Mouse (Mus musculus) heart, adult 2 months (tissue): ENCODE data around the gene Plekhg3. TPM values are rescaled to one million over a fixed set of nuclear protein-coding genes. Genes with fewer than 3 reads are reported as not detected.

ENCODE experiments used
- DNase-seq, 2 experiments: peaks; one replicate each; pipeline ENCODE4 v3.0.0; 2021
- H3K27ac ChIP-seq: fragments of 200-600 bp; 2 replicates; pipeline ENCODE4 v1.8.1; 2022
- H3K27me3 ChIP-seq: fragments of 200-500 bp; 2 replicates; pipeline ENCODE4 v1.6.1; 2012; ENCODE audit warnings: mild to moderate bottlenecking, low read length, inconsistent platforms, mixed read lengths; ENCODE audit not compliant: control insufficient read depth, insufficient read depth
- H3K36me3 ChIP-seq: fragments of 200-500 bp; 2 replicates; pipeline ENCODE4 v1.6.1; 2012; ENCODE audit warnings: low read length, inconsistent platforms; ENCODE audit not compliant: control insufficient read depth, insufficient read depth
- H3K4me1 ChIP-seq: fragments of 200-500 bp; 2 replicates; pipeline ENCODE4 v1.6.1; 2011; ENCODE audit warnings: low read length; ENCODE audit not compliant: control insufficient read depth, insufficient read depth
- H3K4me3 ChIP-seq: fragments of 200-600 bp; 2 replicates; pipeline ENCODE4 v1.8.1; 2022
- H3K79me2 ChIP-seq: fragments of 200-500 bp; replicated peaks from 2 replicates; pipeline ENCODE4 v1.6.1; 2012; ENCODE audit warnings: mild to moderate bottlenecking, inconsistent platforms, low read length, moderate library complexity, mixed read lengths; ENCODE audit not compliant: control insufficient read depth, insufficient read depth
- H3K9ac ChIP-seq: fragments of 200-500 bp; 2 replicates; pipeline ENCODE4 v1.6.1; 2012; ENCODE audit warnings: low read depth, mild to moderate bottlenecking, control low read depth, inconsistent platforms, low read length, mixed read lengths
- CTCF ChIP-seq: fragments of 200-600 bp; IDR thresholded peaks from 2 replicates; pipeline ENCODE4 v1.8.1; 2022; ENCODE audit warnings: antibody characterized with exemption, mild to moderate bottlenecking, moderate library complexity
- EP300 ChIP-seq: fragments of 200-500 bp; IDR thresholded peaks from 2 replicates; pipeline ENCODE4 v1.6.1; 2011; ENCODE audit warnings: low read depth, low read length, control low read depth; ENCODE audit not compliant: insufficient read depth
- POLR2A ChIP-seq: fragments of 200-500 bp; IDR thresholded peaks from 2 replicates; pipeline ENCODE4 v1.6.1; 2011; ENCODE audit warnings: mild to moderate bottlenecking, low read depth, low read length, control low read depth; ENCODE audit not compliant: insufficient read depth
- WGBS: fragments of 180-500 bp; shearing (Covaris S2); methylation state at CpG from one replicate; pipeline ENCODE4 v1.1.7; 2018; 5-methylcytosine and 5-hydroxymethylcytosine counted together
- intact Hi-C: fragments of 180-260 bp; cut with DNase I; formaldehyde crosslinking; loops from one replicate; pipeline ENCODE4 v1.15.1; 2025
- polyA plus RNA-seq: library from polyadenylated mRNA; depleted of rRNA; stranded (reverse); fragments of >200 nt; gene quantifications from 2 replicates; pipeline ENCODE4 v1.2.3, GENCODE M21; 2012
- total RNA-seq, 2 experiments: library from RNA; stranded (reverse); gene quantifications; 2 replicates each; pipeline ENCODE4 v1.2.3; 2021

The Plekhg3 gene
- total and polyA plus RNA-seq, 3 experiments = 11.6 to 13.6 (median 12.9) TPM

GRCm38 (mm10) chr12:76582139-76582538 is 51.4 kb downstream of the Plekhg3 start:
- Histone ChIP-seq H3K27me3 (no peaks in the 10 kb centered on the region), H3K79me2 (no peaks in the 10 kb centered on the region), H3K4me3 (no peak overlapping the region), H3K36me3 (no peaks in the 10 kb centered on the region), H3K9ac (no peak overlapping the region), H3K4me1 (peaks cover 5% of the 10 kb centered on the region), H3K27ac (no peak overlapping the region)
- intact Hi-C loops = no loop called here
- TF ChIP-seq POLR2A = no peak
- no peak for TF ChIP-seq CTCF
- no peak for TF ChIP-seq EP300
- DNase-seq = no peak
- WGBS = 74% methylated on average over 3 of the region's 3 CpGs

DNA sequence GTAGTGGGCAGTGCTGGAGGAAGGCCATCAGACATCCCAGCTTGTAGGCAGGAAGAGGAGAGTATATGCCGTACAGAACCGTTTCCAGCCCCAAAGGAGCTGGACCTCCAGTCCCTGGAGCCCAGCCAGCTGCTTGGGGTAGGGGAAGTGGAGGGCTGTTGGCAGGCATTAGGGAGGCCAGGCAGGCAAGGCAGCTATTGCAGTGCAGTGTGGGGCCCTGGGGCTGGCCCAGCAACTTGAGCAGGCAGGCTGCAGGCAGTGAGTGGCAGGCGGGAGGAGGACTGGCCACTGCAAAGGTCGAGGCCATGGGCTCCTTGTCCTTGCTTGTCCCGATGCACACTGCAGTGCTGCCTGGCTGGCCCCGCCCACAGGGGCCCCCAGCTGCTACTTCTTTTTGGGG is 52.1 kb downstream of the Plekhg3 start:
- Histone ChIP-seq H3K9ac (0 out of 2 replicates have a peak overlapping the region, but pooled peaks have one; percentile 6), H3K79me2 (no peaks in the 10 kb centered on the region)
- DNase-seq = peak in 1 of 2 experiments; percentile 53

DNA sequence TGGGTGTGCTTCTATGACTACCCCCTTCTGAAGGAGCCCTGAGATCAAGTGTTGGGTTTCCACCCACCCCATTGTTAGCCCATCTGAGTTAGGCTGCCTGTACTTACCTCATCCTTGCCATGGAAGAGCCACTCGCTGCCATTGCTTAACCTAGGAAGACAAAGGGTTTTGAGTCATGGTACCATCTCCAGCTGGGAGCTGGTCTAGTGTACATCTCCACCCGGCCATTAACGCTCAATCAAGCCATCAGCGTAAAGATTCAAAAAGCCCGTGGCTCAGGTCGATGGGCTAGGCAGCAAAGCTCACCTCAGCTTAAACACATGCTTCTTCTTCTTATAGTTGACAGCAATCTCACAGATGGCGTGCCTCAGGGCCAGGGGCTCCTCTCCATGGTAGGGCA is 52.8 kb downstream of the Plekhg3 start:
- peaks cover 3% of the 10 kb centered on the region for H3K4me1 ChIP-seq
- no peaks in the 10 kb centered on the region for H3K36me3 ChIP-seq
- 98% methylated on average over 7 of the region's 7 CpGs for WGBS
- no peaks in the 10 kb centered on the region for H3K79me2 ChIP-seq
- intact Hi-C loops = no loop called here
- no peak for TF ChIP-seq EP300
- TF ChIP-seq CTCF = no peak
- TF ChIP-seq POLR2A = no peak
- H3K27me3 ChIP-seq = no peaks in the 10 kb centered on the region
- no peak for DNase-seq
- no peak overlapping the region for H3K9ac ChIP-seq
- H3K4me3 ChIP-seq = no peak overlapping the region
- no peak overlapping the region for H3K27ac ChIP-seq

More for the DNA sequence above, 52.1 kb downstream of the Plekhg3 start:
- intact Hi-C loops = no loop called here
- no peak overlapping the region for H3K27ac ChIP-seq
- WGBS = 25% methylated on average over 6 of the region's 6 CpGs
- no peaks in the 10 kb centered on the region for H3K36me3 ChIP-seq
- no peak overlapping the region for H3K4me3 ChIP-seq
- no peaks in the 10 kb centered on the region for H3K27me3 ChIP-seq
- peaks cover 5% of the 10 kb centered on the region for H3K4me1 ChIP-seq
- no peak for TF ChIP-seq EP300
- no peak for TF ChIP-seq POLR2A
- no peak for TF ChIP-seq CTCF

GRCm38 (mm10) chr12:76585028-76585427 is 54.3 kb downstream of the Plekhg3 start:
- Histone ChIP-seq H3K4me3 (no peak overlapping the region), H3K79me2 (no peaks in the 10 kb centered on the region), H3K36me3 (no peaks in the 10 kb centered on the region), H3K4me1 (peaks cover 11% of the 10 kb centered on the region), H3K9ac (no peak overlapping the region), H3K27me3 (no peaks in the 10 kb centered on the region), H3K27ac (no peak overlapping the region)
- DNase-seq = no peak
- intact Hi-C loops = no loop called here
- TF ChIP-seq CTCF (peak; percentile 38), EP300 (no peak)

DNA sequence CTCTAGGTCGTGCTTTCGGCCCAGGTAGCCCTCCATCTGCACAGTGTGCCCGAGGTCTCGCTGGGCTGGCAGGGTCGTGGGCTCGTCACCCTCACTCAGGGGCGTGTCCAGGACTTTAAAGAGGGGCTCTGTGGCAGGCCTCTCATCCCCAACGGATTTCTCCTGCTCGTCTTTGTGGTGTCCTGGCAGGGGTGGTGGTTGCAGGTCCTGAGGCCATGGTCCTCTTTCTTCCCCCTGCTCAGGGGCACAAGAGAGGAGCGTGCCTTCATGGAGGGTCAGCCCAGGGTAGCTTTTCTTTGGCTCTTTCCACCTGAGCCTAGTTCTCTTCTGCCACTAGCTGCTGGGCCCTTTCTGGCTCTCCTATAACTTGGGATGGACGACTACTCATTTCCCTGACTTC is 56.7 kb downstream of the Plekhg3 start:
- Histone ChIP-seq H3K9ac (no peak overlapping the region), H3K4me1 (peaks cover 16% of the 10 kb centered on the region), H3K27me3 (no peaks in the 10 kb centered on the region), H3K27ac (no peak overlapping the region), H3K4me3 (no peak overlapping the region), H3K79me2 (no peaks in the 10 kb centered on the region), H3K36me3 (no peaks in the 10 kb centered on the region)
- DNase-seq = no peak
- 89% methylated on average over 11 of the region's 11 CpGs for WGBS
- intact Hi-C loops = no loop called here
- TF ChIP-seq POLR2A (no peak), EP300 (no peak), CTCF (no peak)

DNA sequence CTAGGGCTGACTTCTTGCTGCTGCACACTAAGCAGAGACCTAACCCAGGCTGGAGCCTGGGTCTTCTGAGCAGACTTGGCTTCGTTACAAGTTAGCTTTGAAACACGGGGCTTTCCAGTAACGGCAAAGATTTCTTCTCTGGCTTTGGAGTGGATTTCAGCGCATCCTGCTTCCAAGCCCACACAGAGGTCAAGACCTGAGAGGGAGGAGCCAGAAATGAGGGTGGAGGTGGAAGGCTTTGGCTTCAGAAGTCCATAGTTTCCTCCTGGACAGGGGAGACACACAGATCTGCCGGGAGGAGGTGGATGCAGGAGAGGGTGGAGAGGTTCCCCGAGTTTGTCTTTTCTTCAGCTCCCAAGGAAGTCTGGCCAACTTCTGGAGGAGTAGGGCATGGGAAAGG is 58.8 kb downstream of the Plekhg3 start:
- Histone ChIP-seq H3K4me1 (peaks cover 25% of the 10 kb centered on the region), H3K27me3 (no peaks in the 10 kb centered on the region), H3K4me3 (no peak overlapping the region), H3K27ac (peak overlapping the region; percentile 60), H3K36me3 (no peaks in the 10 kb centered on the region), H3K9ac (no peak overlapping the region; the same call in 1 of the 2 replicates), H3K79me2 (no peaks in the 10 kb centered on the region)
- DNase-seq = peak; percentile 63 to 67
- 28% methylated on average over 6 of the region's 6 CpGs for WGBS
- TF ChIP-seq EP300 (no peak), CTCF (no peak), POLR2A (peak; percentile 62)
- intact Hi-C loops = no loop called here
